Mouse (Mus musculus) CH12.LX (cell line): ENCODE data around the gene Elovl2. TPM values are rescaled to one million over a fixed set of nuclear protein-coding genes. Genes with fewer than 3 reads are reported as not detected.

ENCODE experiments used
- polyA plus RNA-seq: library from polyadenylated mRNA; unstranded; fragments of >175 nt; gene quantifications from 2 replicates; pipeline ENCODE4 v1.2.1, GENCODE M21; 2012; ENCODE audit warnings: low read depth; ENCODE audit not compliant: insufficient read length
- total RNA-seq, 2 experiments: library from RNA; depleted of rRNA; stranded (reverse); fragments of 300-350 nt in 1 of 2; fragments of >200 nt in 1 of 2; gene quantifications; 2 replicates each; pipeline ENCODE4 v1.2.3; 2012 to 2014

Gene Elovl2
- total and polyA plus RNA-seq, 3 experiments: not detected

Other genes starting within 250 kb of the Elovl2 start
- 54.8 and 55.1 TPM in 2 replicates for gene Pak1ip1, start 219.4 kb downstream of the Elovl2 start, total RNA-seq (2012; rRNA removed)
- 81.9 and 88.6 TPM in 2 replicates for gene Pak1ip1, start 219.4 kb downstream of the Elovl2 start, total RNA-seq (2014; rRNA removed)
- gene Pak1ip1, start 219.4 kb downstream of the Elovl2 start, polyA plus RNA-seq: 65.4 and 66.1 TPM in 2 replicates
- 140 and 182 TPM in 2 replicates for gene Tmem14c, start 204.1 kb downstream of the Elovl2 start, total RNA-seq (2012; rRNA removed)
- gene Tmem14c, start 204.1 kb downstream of the Elovl2 start, total RNA-seq (2014; rRNA removed): 168 and 183 TPM in 2 replicates
- gene Tmem14c, start 204.1 kb downstream of the Elovl2 start, polyA plus RNA-seq: 178 and 183 TPM in 2 replicates
- gene Mak, start 140.7 kb downstream of the Elovl2 start, total RNA-seq (2012; rRNA removed): not detected in 2 replicates
- gene Mak, start 140.7 kb downstream of the Elovl2 start, total RNA-seq (2014; rRNA removed): not detected in 2 replicates
- gene Mak, start 140.7 kb downstream of the Elovl2 start, polyA plus RNA-seq: not detected in 2 replicates
- gene Gcm2, start 109.4 kb downstream of the Elovl2 start, total RNA-seq (2012; rRNA removed): 1.4 and 2.4 TPM in 2 replicates
- 8.0 and 8.7 TPM in 2 replicates for gene Gcm2, start 109.4 kb downstream of the Elovl2 start, total RNA-seq (2014; rRNA removed)
- 7.2 and 9.0 TPM in 2 replicates for gene Gcm2, start 109.4 kb downstream of the Elovl2 start, polyA plus RNA-seq
- 0.21 TPM in 1 of 2 replicates, not detected in the other for gene Sycp2l, start 106.1 kb downstream of the Elovl2 start, total RNA-seq (2012; rRNA removed)
- gene Sycp2l, start 106.1 kb downstream of the Elovl2 start, total RNA-seq (2014; rRNA removed): 0.36 and 1.0 TPM in 2 replicates
- 1.3 and 1.9 TPM in 2 replicates for gene Sycp2l, start 106.1 kb downstream of the Elovl2 start, polyA plus RNA-seq
- gene Smim13, start 29.4 kb upstream of the Elovl2 start, total RNA-seq (2012; rRNA removed): 4.4 and 5.2 TPM in 2 replicates
- 13.4 and 13.5 TPM in 2 replicates for gene Smim13, start 29.4 kb upstream of the Elovl2 start, total RNA-seq (2014; rRNA removed)
- gene Smim13, start 29.4 kb upstream of the Elovl2 start, polyA plus RNA-seq: 10.8 and 11.6 TPM in 2 replicates
- gene Gm17364, start 53.6 kb upstream of the Elovl2 start, total RNA-seq (2012; rRNA removed): not detected in 2 replicates
- not detected in 2 replicates for gene Gm17364, start 53.6 kb upstream of the Elovl2 start, total RNA-seq (2014; rRNA removed)
- 17.3 TPM in 1 of 2 replicates, not detected in the other for gene Gm17364, start 53.6 kb upstream of the Elovl2 start, polyA plus RNA-seq